ENCODE assay signal across 28 mouse cellular contexts in genomic region chr8:70726721-70727120, GRCm38 (mm10). TPM values are rescaled to one million over a fixed set of nuclear protein-coding genes. Genes with fewer than 3 reads are reported as not detected.
"Had no signal": no experiment of that assay in that cellular context is flagged by ENCODE, and none has a peak within 500 bp of the region (broad histone marks: within the 10 kb centered on the region; RNA-seq: fewer than 3 reads in every experiment).

No protein-coding gene starts in this region.

- H3K4me3 ChIP-seq: heart, adult 2 months; heart, embryonic 12.5 days; hindbrain, embryonic 10.5 days; hindbrain, embryonic 12.5 days; intestine, embryonic 15.5 days; layer of hippocampus, adult 2 months; left cerebral cortex, adult 2 months; limb, embryonic 10.5 days; limb, embryonic 12.5 days had no signal

- DNase-seq: gastrocnemius, postnatal 25 days had no signal

- H3K36me3 ChIP-seq: heart, embryonic 12.5 days; hindbrain, embryonic 10.5 days; hindbrain, embryonic 12.5 days; intestine, embryonic 15.5 days; limb, embryonic 10.5 days; limb, embryonic 12.5 days had no signal

- H3K9me3 ChIP-seq: heart, embryonic 12.5 days; hindbrain, embryonic 10.5 days; hindbrain, embryonic 12.5 days; intestine, embryonic 15.5 days; limb, embryonic 10.5 days; limb, embryonic 12.5 days had no signal

- ATAC-seq: forebrain, embryonic 16.5 days; hindbrain, embryonic 16.5 days; inflammation-experienced regulatory T-cells, adult 6 months; intestine, embryonic 15.5 days; intestine, postnatal 0 days had no signal

- H3K27ac ChIP-seq: heart, adult 2 months; hindbrain, embryonic 10.5 days; hindbrain, embryonic 12.5 days; hindbrain, embryonic 14.5 days; intestine, embryonic 15.5 days; layer of hippocampus, adult 2 months; left cerebral cortex, adult 2 months; limb, embryonic 10.5 days; limb, embryonic 12.5 days had no signal

- H3K9ac ChIP-seq: heart, embryonic 12.5 days; hindbrain, embryonic 12.5 days; hindbrain, embryonic 14.5 days; intestine, embryonic 15.5 days; limb, embryonic 12.5 days had no signal

- H3K4me2 ChIP-seq: heart, embryonic 12.5 days; hindbrain, embryonic 12.5 days; hindbrain, embryonic 14.5 days; intestine, embryonic 15.5 days; limb, embryonic 12.5 days; liver, embryonic 11.5 days had no signal

RNA-seq across cellular contexts. Expression of gene Pde4c, which starts 3.2 kb away (rescaled TPM):
- total RNA-seq: granulocyte monocyte progenitor cell, adult 5-6 weeks had no signal

RNA-seq across cellular contexts. Expression of gene Gm3336, which starts 8.4 kb away (rescaled TPM):
- total RNA-seq: gastrocnemius, postnatal 25 days; gastrocnemius, postnatal 4 days; granulocyte monocyte progenitor cell, adult 5-6 weeks; heart, adult 2 months; heart, postnatal 10 days; heart, postnatal 25 days; heart, postnatal 4 days; layer of hippocampus, adult 2 months; layer of hippocampus, postnatal 10 days; layer of hippocampus, postnatal 25 days; left cerebral cortex, adult 2 months; left cerebral cortex, postnatal 14 days; left cerebral cortex, postnatal 36 days had no signal
- polyA plus RNA-seq: forebrain, embryonic 16.5 days; heart, adult 2 months; heart, embryonic 12.5 days; heart, embryonic 14.5 days; heart, embryonic 16.5 days; hindbrain, embryonic 10.5 days; hindbrain, embryonic 12.5 days; hindbrain, embryonic 14.5 days; limb, embryonic 10.5 days; limb, embryonic 12.5 days; limb, embryonic 14.5 days had no signal

RNA-seq across cellular contexts. Expression of gene Iqcn, which starts 23.5 kb away (rescaled TPM):
- total RNA-seq: gastrocnemius, postnatal 25 days; gastrocnemius, postnatal 4 days; granulocyte monocyte progenitor cell, adult 5-6 weeks; heart, adult 2 months; heart, postnatal 25 days had no signal
- polyA plus RNA-seq: heart, embryonic 14.5 days; hindbrain, embryonic 10.5 days; hindbrain, embryonic 12.5 days; hindbrain, embryonic 16.5 days; inflammation-experienced regulatory T-cells, adult 6 months; intestine, embryonic 15.5 days; intestine, postnatal 0 days; limb, embryonic 10.5 days; limb, embryonic 12.5 days; liver, embryonic 11.5 days had no signal
